Mouse (Mus musculus): ENCODE results near the gene Trpm3.

GRCm38 (mm10) chr19:23024821-23025220 lies 886.0 kb downstream of the Trpm3 start:
- TF ChIP-seq CTCF (IDR thresholded peaks at IDR 0.05; ENCODE audit: control insufficient read depth, insufficient read depth, insufficient replicate concordance, low read depth, low read length) (no peak), POLR2A (IDR thresholded peaks at IDR 0.05; ENCODE audit: control insufficient read depth, low read depth, low read length) (no peak)
